Mouse (Mus musculus) frontal cortex, postnatal 10 days (tissue): ENCODE data around the gene Arhgap25.

Source experiments
- DNase-seq, 2 experiments: peaks; one replicate each; pipeline ENCODE4 v3.0.0; 2022; ENCODE audit warnings: low spot score in 2 of 2, mixed read lengths in 1 of 2

The Arhgap25 gene

GRCm38 (mm10) chr6:87447217-87447616 is 85.8 kb downstream of the Arhgap25 start:
- DNase-seq = no peak

DNA sequence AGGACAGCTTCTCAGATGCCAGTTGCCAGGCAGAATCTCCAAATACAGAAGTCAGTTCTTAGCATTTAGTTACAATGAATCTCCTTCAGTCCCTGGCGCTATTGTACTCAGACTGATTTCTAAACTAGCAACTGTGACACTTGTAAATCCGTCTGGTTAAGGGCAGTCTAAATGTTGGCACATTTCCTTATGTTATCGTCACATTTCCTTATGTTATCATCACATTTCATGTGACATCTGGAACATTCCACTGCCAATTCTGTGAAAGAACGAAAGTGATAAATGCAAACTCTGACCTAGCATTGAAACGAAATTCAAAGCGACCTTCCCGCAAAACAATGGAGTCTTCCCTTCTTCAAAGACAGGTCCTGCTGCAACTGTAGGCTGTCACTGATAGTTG is 87.8 kb downstream of the Arhgap25 start:
- no peak for DNase-seq

DNA sequence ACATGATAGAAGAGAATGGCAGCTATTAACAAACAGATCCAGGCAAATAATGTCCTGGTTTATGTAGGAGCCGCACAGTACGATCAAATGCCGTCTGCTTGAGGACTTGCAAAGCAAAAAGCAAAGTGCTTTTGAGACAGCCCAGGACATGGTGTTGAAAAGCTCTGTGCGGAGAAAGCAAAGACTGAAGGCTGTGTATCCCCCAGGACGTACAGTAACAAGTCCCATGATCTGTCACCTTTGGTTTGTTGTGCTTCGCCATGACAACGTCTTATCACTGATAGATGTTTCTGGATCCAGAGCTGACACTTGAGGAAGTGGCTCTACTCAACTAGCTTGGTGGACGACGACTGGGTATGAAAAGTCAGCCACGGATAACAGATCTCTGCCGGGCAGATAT is 89.8 kb downstream of the Arhgap25 start:
- no peak for DNase-seq

DNA sequence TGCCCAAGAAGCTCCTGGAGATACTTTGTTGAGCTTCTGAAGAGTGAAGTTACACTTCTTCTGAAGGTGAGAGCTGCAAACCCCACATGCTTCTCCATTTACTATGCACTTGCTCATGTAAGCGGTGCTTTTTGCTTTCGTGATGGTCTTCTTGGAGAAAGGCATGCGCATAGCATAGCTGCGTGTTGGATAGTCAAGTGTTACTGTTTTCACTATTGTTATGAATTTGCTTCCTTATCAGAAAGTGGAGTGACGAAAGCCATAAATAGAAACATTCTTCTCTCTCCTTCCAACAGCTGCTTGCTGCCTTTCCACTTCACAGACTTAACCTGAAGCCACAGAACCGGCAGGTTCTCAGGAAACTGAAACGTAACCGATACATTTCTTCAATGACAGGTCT is 96.3 kb downstream of the Arhgap25 start:
- DNase-seq = no peak

DNA sequence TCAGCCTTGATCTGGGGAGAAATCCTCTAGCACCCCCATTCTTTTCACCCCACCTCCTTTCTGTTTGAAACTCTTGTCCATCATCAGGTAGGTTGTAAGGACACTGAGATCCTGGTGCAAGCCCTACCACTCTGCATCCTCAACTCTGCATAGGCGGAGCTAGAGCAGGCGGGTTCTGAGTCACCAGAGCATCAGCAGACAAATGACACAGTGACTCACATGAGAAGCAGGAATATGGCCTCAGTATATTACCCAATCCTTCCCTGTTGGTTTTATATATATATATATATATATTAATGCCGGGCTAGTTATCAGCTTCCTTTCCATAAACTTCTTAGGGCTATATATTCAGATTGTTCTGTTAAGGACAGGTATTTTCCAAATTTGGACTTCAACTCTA is 97.3 kb downstream of the Arhgap25 start:
- no peak for DNase-seq

- no peak for DNase-seq
These were observed 104.5 kb downstream of the Arhgap25 start, which contains the start of gene Bmp10 for GRCm38 (mm10) chr6:87428487-87429044. TSS of gene Bmp10 (plus strand) at chr6:87428994.

- DNase-seq = no peak
These were observed 105.4 kb downstream of the Arhgap25 start for GRCm38 (mm10) chr6:87427616-87428015.

- no peak for DNase-seq
These were observed 106.1 kb downstream of the Arhgap25 start for GRCm38 (mm10) chr6:87426954-87427353.

DNA sequence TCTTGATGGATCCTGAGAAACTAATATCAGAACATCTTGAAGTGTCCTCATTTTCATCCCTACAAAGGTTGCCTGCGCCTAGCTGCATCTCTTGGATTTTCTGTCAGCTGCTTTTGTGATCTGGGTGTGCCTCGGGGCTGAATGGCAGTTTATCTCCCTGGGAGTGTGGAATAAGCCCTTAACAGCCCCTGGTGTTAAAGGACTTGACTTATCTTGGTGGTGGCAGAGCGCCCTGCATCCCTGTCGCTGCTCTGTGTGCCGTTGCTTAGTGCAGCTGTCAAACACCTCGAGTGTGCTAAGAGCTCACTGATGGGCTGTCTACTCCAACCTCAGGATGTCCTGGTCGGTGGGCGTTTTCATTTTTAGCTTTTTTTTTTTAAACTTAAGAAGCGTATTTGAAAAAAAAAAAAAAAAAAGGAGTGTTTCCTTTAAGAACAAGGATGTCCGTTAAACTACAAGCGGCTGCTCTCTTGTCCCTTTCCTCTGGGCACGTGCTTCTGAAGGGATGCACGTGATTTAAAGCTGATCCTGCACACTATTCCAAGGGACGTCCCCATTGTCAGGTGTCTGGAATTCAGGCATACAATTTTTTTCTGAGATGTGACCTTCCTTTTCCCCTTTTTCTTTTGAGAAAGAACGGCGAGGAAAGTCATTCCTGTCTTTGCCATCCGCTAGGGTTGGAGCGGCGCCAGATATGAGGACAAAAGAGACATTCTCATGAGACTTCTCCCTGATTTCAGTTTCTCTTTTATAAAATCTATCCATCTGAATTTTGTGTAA is 108.8 kb downstream of the Arhgap25 start:
- no peak for DNase-seq

GRCm38 (mm10) chr6:87422304-87422703 is 110.8 kb downstream of the Arhgap25 start:
- no peak for DNase-seq

DNA sequence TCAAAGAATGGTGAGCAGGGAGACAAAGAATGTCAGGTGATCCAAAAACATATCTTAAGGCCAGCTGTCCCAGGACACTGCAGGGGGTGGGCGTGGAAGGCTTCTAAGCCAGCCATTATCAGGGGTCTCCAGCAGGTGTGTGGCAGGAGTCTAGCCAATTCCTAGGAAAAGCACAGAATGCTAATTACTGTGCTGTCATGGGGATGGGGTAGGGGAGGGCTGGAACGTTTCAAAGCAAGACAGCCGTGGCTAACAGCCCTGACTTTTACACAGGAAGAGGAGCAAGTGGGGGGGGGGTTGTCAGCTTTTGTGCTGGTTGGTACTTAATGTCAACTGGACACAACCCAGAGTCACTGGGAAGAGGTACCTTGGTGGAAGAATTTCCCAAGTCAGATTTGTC is 121.0 kb downstream of the Arhgap25 start:
- DNase-seq = no peak
